Mouse (Mus musculus): ENCODE results near the gene Lrrc18. TPM values are rescaled to one million over a fixed set of nuclear protein-coding genes. Genes with fewer than 3 reads are reported as not detected.

Lrrc18 gene
- 0.04 and 0.05 TPM in 2 replicates for polyA plus RNA-seq (2012; rRNA removed)

GRCm38 (mm10) chr14:32991082-32991481 is at the start of gene Lrrc18:
TSS of gene Lrrc18 (plus strand) at chr14:32991382.

Other genes with a start within 250 kb of the Lrrc18 start
- 0.31 and 0.46 TPM in 2 replicates for gene Tmem273, start 205.4 kb upstream of the Lrrc18 start, polyA plus RNA-seq (2012; rRNA removed)
- 0.10 TPM in 1 of 2 replicates, not detected in the other for gene Fam170b, start 157.4 kb upstream of the Lrrc18 start, polyA plus RNA-seq (2012; rRNA removed)
- 0.88 and 1.1 TPM in 2 replicates for gene Vstm4, start 134.6 kb upstream of the Lrrc18 start, polyA plus RNA-seq (2012; rRNA removed)
- gene Wdfy4, start 194.1 kb downstream of the Lrrc18 start, polyA plus RNA-seq (2012; rRNA removed) = 0.36 and 0.99 TPM in 2 replicates
- 10.5 and 15.0 TPM in 2 replicates for gene Arhgap22, start 222.6 kb downstream of the Lrrc18 start, polyA plus RNA-seq (2012; rRNA removed)

Data from stomach, adult 2 months (tissue).